Mouse (Mus musculus): Measurements from ENCODE around the gene Sike1. TPM values are rescaled to one million over a fixed set of nuclear protein-coding genes. Genes with fewer than 3 reads are reported as not detected.
A peak's percentile ranks its signal among the peaks of the same experiment; 100 is the strongest.

The Sike1 gene
- polyA plus RNA-seq (2012; rRNA removed): 37.5 and 42.5 TPM in 2 replicates

- peak; percentile 91 for DNase-seq (ENCODE audit: low spot score)
Observed at GRCm38 (mm10) chr3:102995605-102996321, at the start of gene Sike1. Gene Sike1 (plus strand): TSS chr3:102995708.

- no peak for DNase-seq (ENCODE audit: low spot score)
Observed at GRCm38 (mm10) chr3:102946312-102946711, 49.2 kb upstream of the Sike1 start.

GRCm38 (mm10) chr3:102946861-102947260 lies 48.6 kb upstream of the Sike1 start:
- no peak for DNase-seq (ENCODE audit: low spot score)

- no peak for DNase-seq (ENCODE audit: low spot score)
Observed at GRCm38 (mm10) chr3:102954476-102954875, 41.0 kb upstream of the Sike1 start.

GRCm38 (mm10) chr3:102955143-102955542 lies 40.4 kb upstream of the Sike1 start:
- DNase-seq (ENCODE audit: low spot score): no peak

- no peak for DNase-seq (ENCODE audit: low spot score)
Observed at GRCm38 (mm10) chr3:102955596-102955995, 39.9 kb upstream of the Sike1 start.

- DNase-seq (ENCODE audit: low spot score): no peak
Observed at GRCm38 (mm10) chr3:102964033-102964432, 31.5 kb upstream of the Sike1 start, which contains the start of gene Nr1h5. Gene Nr1h5 (minus strand): TSS chr3:102964133.

GRCm38 (mm10) chr3:102970067-102970466 lies 25.4 kb upstream of the Sike1 start:
- no peak for DNase-seq (ENCODE audit: low spot score)

GRCm38 (mm10) chr3:102970508-102970907 lies 25.0 kb upstream of the Sike1 start:
- DNase-seq (ENCODE audit: low spot score): no peak

GRCm38 (mm10) chr3:102976906-102977305 lies 18.6 kb upstream of the Sike1 start:
- DNase-seq (ENCODE audit: low spot score): no peak

GRCm38 (mm10) chr3:102979550-102980348 lies 15.8 kb upstream of the Sike1 start:
- no peak for DNase-seq (ENCODE audit: low spot score)

- no peak for DNase-seq (ENCODE audit: low spot score)
Observed at GRCm38 (mm10) chr3:102980349-102980736, 15.2 kb upstream of the Sike1 start.

GRCm38 (mm10) chr3:102991041-102991440 lies 4.5 kb upstream of the Sike1 start:
- DNase-seq (ENCODE audit: low spot score): no peak

GRCm38 (mm10) chr3:102992936-102993335 lies 2.6 kb upstream of the Sike1 start:
- DNase-seq (ENCODE audit: low spot score): no peak

- DNase-seq (ENCODE audit: low spot score): no peak
Observed at GRCm38 (mm10) chr3:102995233-102995604, 289 bp upstream of the Sike1 start.

- DNase-seq (ENCODE audit: low spot score): no peak
Observed at GRCm38 (mm10) chr3:102997036-102997435, 1.5 kb downstream of the Sike1 start.

- DNase-seq (ENCODE audit: low spot score): no peak
Observed at GRCm38 (mm10) chr3:102997591-102997990, 2.1 kb downstream of the Sike1 start.

- no peak for DNase-seq (ENCODE audit: low spot score)
Observed at GRCm38 (mm10) chr3:103001595-103001994, 6.1 kb downstream of the Sike1 start.

GRCm38 (mm10) chr3:103017350-103017749 lies 21.8 kb downstream of the Sike1 start:
- DNase-seq (ENCODE audit: low spot score): no peak

GRCm38 (mm10) chr3:103019462-103019861 lies 24.0 kb downstream of the Sike1 start:
- DNase-seq (ENCODE audit: low spot score): no peak

GRCm38 (mm10) chr3:103020249-103020942 lies 24.9 kb downstream of the Sike1 start, which contains the start of gene Csde1:
Gene Csde1 (plus strand): TSS chr3:103020426.
- DNase-seq (ENCODE audit: low spot score): peak; percentile 92

GRCm38 (mm10) chr3:103020943-103021638 lies 25.6 kb downstream of the Sike1 start:
- DNase-seq (ENCODE audit: low spot score): peak; percentile 82

All from urinary bladder, adult 2 months (tissue).